Mouse (Mus musculus) heart, adult 2 months (tissue): ENCODE measurements at regions not wholly inside any gene's neighbourhood (a gene's known extent, or its start where the extent isn't known, plus 50 kb on each side); places are given as distances from the start of the nearest gene placed in this dataset.

Source experiments
- DNase-seq, 2 experiments: peaks; one replicate each; pipeline ENCODE4 v3.0.0; 2021
- H3K27ac ChIP-seq: fragments of 200-600 bp; 2 replicates; pipeline ENCODE4 v1.8.1; 2022
- H3K27me3 ChIP-seq: fragments of 200-500 bp; 2 replicates; pipeline ENCODE4 v1.6.1; 2012; ENCODE audit warnings: mild to moderate bottlenecking, low read length, inconsistent platforms, mixed read lengths; ENCODE audit not compliant: control insufficient read depth, insufficient read depth
- H3K36me3 ChIP-seq: fragments of 200-500 bp; 2 replicates; pipeline ENCODE4 v1.6.1; 2012; ENCODE audit warnings: low read length, inconsistent platforms; ENCODE audit not compliant: control insufficient read depth, insufficient read depth
- H3K4me1 ChIP-seq: fragments of 200-500 bp; 2 replicates; pipeline ENCODE4 v1.6.1; 2011; ENCODE audit warnings: low read length; ENCODE audit not compliant: control insufficient read depth, insufficient read depth
- H3K4me3 ChIP-seq: fragments of 200-600 bp; 2 replicates; pipeline ENCODE4 v1.8.1; 2022
- H3K79me2 ChIP-seq: fragments of 200-500 bp; replicated peaks from 2 replicates; pipeline ENCODE4 v1.6.1; 2012; ENCODE audit warnings: mild to moderate bottlenecking, inconsistent platforms, low read length, moderate library complexity, mixed read lengths; ENCODE audit not compliant: control insufficient read depth, insufficient read depth
- H3K9ac ChIP-seq: fragments of 200-500 bp; 2 replicates; pipeline ENCODE4 v1.6.1; 2012; ENCODE audit warnings: low read depth, mild to moderate bottlenecking, control low read depth, inconsistent platforms, low read length, mixed read lengths
- CTCF ChIP-seq: fragments of 200-600 bp; IDR thresholded peaks from 2 replicates; pipeline ENCODE4 v1.8.1; 2022; ENCODE audit warnings: antibody characterized with exemption, mild to moderate bottlenecking, moderate library complexity
- EP300 ChIP-seq: fragments of 200-500 bp; IDR thresholded peaks from 2 replicates; pipeline ENCODE4 v1.6.1; 2011; ENCODE audit warnings: low read depth, low read length, control low read depth; ENCODE audit not compliant: insufficient read depth
- POLR2A ChIP-seq: fragments of 200-500 bp; IDR thresholded peaks from 2 replicates; pipeline ENCODE4 v1.6.1; 2011; ENCODE audit warnings: mild to moderate bottlenecking, low read depth, low read length, control low read depth; ENCODE audit not compliant: insufficient read depth
- WGBS: fragments of 180-500 bp; shearing (Covaris S2); methylation state at CpG from one replicate; pipeline ENCODE4 v1.1.7; 2018; 5-methylcytosine and 5-hydroxymethylcytosine counted together
- intact Hi-C: fragments of 180-260 bp; cut with DNase I; formaldehyde crosslinking; loops from one replicate; pipeline ENCODE4 v1.15.1; 2025

DNA sequence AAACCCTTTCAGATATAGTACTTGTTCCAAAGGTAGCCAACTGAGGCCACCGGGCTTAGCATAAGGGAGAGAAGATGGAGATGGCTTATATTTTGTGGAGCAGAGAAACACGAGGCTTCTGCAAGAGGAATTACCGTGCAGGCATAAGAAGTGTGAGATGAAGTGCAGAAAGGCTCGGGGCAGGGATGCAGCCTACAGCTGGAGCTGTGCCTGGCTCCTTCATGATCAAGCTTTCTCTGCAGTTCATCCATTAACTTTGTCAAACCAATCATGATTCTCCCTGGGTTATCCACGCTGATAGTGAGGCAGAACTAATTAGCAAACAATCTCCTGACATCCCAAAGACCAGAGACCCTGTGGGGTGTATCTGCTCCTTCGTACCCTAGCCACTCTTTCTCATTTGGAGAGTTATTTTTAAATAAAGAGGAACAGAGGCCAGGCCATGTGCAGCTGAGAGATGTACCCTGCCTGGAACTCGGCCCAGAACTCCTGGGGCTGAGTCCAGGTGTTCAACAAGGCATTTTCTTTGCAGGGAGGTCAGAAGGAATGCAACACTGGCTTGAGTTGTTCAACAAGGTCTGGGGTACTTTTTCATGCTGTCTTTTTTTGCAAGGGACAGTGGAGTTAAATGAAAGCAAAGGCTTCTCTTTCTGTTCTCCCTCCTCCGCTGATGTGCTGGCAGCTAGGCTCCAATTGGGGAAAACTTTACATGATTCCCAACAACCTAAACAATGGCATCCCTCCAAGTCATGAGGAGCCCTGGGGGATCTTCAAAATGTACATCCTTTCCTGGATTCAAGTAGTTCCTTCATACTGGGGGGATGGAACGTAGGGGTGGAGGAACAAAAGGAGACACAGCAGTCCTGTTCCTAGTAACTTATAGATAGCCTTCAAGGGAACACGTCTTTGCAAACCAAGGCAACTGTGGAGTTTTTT is 610.4 kb upstream of the Fam92a start:
- intact Hi-C loops = no loop called here
- Histone ChIP-seq H3K4me3 (no peak overlapping the region), H3K4me1 (no peaks in the 10 kb centered on the region), H3K27ac (no peak overlapping the region), H3K27me3 (no peaks in the 10 kb centered on the region), H3K36me3 (no peaks in the 10 kb centered on the region), H3K79me2 (no peaks in the 10 kb centered on the region), H3K9ac (no peak overlapping the region)
- peak in 1 of 2 experiments; percentile 43 for DNase-seq
- TF ChIP-seq CTCF = no peak
- no peak for TF ChIP-seq EP300
- no peak for TF ChIP-seq POLR2A
- 42% methylated on average over 10 of the region's 10 CpGs for WGBS

DNA sequence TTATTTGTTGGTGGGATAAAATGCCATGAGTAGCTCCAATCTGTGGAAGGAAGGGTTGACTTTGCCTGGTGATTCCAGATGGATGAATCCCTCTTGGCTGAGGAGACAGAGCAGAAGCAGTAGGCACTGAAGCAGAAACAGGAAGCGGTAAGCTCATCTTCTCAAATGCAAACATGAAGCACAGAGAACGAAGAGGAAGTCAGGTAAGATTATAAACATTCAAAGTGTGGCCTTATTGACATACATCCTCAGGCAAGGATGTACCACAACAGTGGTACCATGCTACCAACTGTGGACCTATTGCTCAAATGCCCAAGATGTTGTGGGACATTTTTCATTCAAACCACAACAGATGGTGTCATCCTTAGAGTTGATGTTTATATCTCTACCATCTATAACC is 608.4 kb upstream of the Fam92a start:
- intact Hi-C loops = no loop called here
- Histone ChIP-seq H3K4me1 (no peaks in the 10 kb centered on the region), H3K9ac (no peak overlapping the region), H3K79me2 (no peaks in the 10 kb centered on the region), H3K4me3 (no peak overlapping the region), H3K27me3 (no peaks in the 10 kb centered on the region), H3K27ac (no peak overlapping the region), H3K36me3 (no peaks in the 10 kb centered on the region)
- DNase-seq = no peak
- 89% methylated on average over 2 of the region's 2 CpGs for WGBS
- TF ChIP-seq EP300 (no peak), POLR2A (no peak), CTCF (no peak)

DNA sequence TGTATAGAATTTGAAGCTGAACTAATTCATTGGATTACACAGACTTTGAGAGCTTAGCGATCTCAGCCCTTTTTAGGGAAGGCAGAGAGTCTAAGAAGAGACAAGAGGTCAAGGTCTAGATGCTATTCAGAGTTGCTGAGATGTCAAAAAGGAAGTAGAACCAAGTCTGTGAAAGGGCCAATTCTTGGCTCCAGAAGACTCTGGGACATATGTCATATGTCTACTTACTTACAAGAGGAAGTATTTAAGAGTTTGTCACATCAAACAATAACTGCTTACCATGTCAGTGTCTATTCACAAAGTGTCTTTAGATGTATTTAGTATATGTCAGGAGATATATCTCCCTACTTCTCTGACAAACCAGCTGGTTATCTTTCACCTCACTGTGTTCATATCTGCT is 607.4 kb upstream of the Fam92a start:
- Histone ChIP-seq H3K4me1 (no peaks in the 10 kb centered on the region), H3K9ac (no peak overlapping the region), H3K27me3 (no peaks in the 10 kb centered on the region), H3K4me3 (no peak overlapping the region), H3K36me3 (no peaks in the 10 kb centered on the region), H3K79me2 (no peaks in the 10 kb centered on the region), H3K27ac (no peak overlapping the region)
- WGBS = 80% methylated on average over 1 of the region's 1 CpGs
- TF ChIP-seq EP300 = no peak
- TF ChIP-seq POLR2A = no peak
- TF ChIP-seq CTCF = no peak
- DNase-seq = no peak
- intact Hi-C loops = loop anchor here (10.0 kb wide), 1 partner anchor 234 kb away; no protein-coding TSS in a partner anchor

DNA sequence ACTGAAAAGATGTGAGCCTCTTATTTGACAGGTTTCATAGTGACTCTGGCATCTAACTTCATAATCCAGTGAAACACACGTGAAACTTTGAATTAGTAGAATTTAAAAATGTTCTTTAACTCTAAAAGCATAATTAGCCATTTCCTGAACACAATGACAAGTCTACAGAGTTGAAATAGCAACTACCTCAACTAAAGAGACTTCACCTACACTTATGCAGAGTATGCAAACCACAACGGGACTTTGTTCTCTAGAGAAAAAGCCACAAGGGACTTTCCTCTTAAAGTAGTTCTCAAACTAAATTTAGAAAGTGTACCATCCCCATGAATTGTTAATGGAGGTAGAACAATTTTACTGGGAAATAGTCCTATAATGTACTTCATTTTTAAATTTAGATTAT is 606.3 kb upstream of the Fam92a start:
- Histone ChIP-seq H3K36me3 (no peaks in the 10 kb centered on the region), H3K27me3 (no peaks in the 10 kb centered on the region), H3K4me1 (no peaks in the 10 kb centered on the region), H3K4me3 (no peak overlapping the region), H3K9ac (no peak overlapping the region), H3K79me2 (no peaks in the 10 kb centered on the region), H3K27ac (no peak overlapping the region)
- DNase-seq = no peak
- no peak for TF ChIP-seq CTCF
- no peak for TF ChIP-seq POLR2A
- TF ChIP-seq EP300 = no peak
- 54% methylated on average over 2 of the region's 2 CpGs for WGBS
- intact Hi-C loops = loop anchor here (10.0 kb wide), 1 partner anchor 233 kb away; no protein-coding TSS in a partner anchor

DNA sequence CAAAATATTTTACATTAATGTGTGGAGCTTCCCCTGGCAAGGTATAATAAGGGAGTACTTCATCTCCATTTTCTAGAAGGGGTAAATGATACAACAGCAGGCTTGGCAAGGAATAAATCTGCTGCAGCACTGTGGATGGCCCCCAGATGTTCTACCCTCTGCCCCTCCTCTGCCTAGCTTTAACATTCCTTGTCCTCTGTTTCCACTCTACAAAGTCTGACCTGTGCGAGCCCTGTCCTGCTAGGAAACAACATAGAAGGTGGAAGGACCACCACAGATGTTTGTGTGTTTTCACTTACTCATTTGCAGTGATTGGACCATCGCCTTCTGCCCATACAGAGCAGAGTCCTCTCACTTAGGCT is 604.4 kb upstream of the Fam92a start:
- Histone ChIP-seq H3K79me2 (no peaks in the 10 kb centered on the region), H3K4me3 (no peak overlapping the region), H3K9ac (no peak overlapping the region), H3K27me3 (no peaks in the 10 kb centered on the region), H3K4me1 (no peaks in the 10 kb centered on the region), H3K36me3 (no peaks in the 10 kb centered on the region), H3K27ac (no peak overlapping the region)
- WGBS = 79% methylated on average over 2 of the region's 2 CpGs
- no peak for DNase-seq
- intact Hi-C loops = loop anchor here (10.0 kb wide), 1 partner anchor 231 kb away; no protein-coding TSS in a partner anchor
- TF ChIP-seq CTCF (no peak), EP300 (no peak), POLR2A (no peak)
